Mouse (Mus musculus) adrenal gland, adult 2 months (tissue): Measurements from ENCODE around the gene A630089N07Rik. TPM values are rescaled to one million over a fixed set of nuclear protein-coding genes. Genes with fewer than 3 reads are reported as not detected.

ENCODE experiments used
- DNase-seq: peaks from one replicate; pipeline ENCODE4 v3.0.0; 2021
- polyA plus RNA-seq: library from polyadenylated mRNA; depleted of rRNA; stranded (reverse); fragments of >200 nt; gene quantifications from 2 replicates; pipeline ENCODE4 v1.2.3, GENCODE M21; 2012; rRNA removed
- total RNA-seq, 2 experiments: library from RNA; stranded (reverse); gene quantifications; 2 replicates each; pipeline ENCODE4 v1.2.3; 2021

The A630089N07Rik gene
- total and polyA plus RNA-seq, 3 experiments: 5.3 to 6.2 TPM; not detected in 1

DNA sequence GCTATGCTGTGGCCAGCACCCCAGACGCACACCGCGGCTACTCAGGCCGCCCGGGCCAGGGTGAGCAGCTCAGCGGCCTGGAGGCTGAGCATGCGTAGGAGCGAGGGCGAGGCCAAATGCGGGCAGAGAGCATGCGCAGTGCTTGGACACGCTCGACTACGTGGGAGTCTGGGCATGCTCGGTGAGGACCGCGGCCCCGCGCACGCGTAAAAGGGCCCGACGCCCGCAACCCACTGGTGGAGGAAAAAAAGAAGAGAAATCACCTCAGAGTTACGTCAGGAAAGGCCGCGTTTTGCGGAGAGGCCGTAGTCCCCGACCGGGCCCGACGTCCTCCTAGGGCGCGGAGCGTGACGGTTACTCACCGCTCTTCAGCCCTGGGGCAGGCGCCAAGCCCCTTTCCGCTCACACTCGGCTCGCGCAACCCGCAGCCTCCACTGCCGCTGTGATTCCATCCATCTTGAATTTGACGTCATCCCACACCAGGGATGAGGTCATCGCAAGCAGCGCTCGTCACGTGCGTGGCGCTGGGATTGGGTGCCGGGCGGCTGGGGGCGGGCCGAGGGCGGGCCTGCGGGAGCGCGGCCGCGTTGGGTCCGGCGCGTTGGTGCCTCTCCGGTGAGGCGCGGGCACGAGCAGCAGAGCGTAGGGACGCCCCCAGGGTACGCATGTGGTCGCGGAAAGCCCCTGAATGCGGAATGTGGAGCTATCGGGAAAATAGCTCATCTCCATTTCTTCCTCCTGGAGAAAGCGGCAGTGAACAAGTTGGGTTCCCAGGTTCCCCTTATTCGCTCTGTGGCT is 119.9 kb downstream of the A630089N07Rik start, which contains the start of the genes C2cd2 and Zbtb21:
Gene C2cd2, minus strand, starts transcription at position 448 of the 798 bp plus-strand sequence.
Gene Zbtb21, minus strand, starts transcription at position 472 of the 798 bp plus-strand sequence.
- DNase-seq: peak; percentile 98

DNA sequence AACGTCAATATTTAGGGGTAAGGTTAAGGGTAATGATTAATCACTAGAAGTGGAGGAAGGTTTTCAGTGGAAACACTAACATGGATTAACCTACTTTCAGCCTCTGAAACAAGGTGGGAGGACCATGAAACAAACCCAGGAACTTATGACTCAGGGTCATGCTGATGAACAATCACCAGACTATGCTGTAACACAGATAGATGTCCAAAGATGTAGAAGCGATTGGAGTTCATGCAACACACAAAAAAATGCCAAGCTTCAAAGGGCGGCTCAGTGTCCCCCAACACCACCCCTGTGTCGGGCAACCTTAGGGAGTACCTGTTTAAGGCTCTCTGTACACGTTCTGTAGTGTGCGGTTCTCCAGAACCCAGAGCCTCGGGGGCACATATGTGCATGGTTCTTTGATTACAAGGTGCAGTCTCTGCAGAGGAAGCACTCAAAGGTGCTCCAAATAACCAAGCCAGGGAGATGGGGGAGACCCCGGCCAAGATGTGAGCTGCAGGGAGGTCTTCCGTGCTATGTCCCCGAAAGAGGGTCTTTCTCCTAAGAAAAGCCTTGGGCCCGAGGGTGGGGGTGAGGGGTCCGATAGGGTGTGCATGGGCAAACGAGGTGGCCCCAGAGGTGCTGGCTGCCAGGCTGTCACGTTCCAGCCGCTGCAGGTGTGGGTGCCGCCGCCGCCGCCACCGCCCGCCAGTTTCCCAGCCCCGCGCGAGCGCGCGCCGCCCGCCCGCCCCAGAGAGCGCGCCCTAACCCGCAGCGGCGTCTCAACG is 120.7 kb downstream of the A630089N07Rik start:
- DNase-seq: peak; percentile 53

DNA sequence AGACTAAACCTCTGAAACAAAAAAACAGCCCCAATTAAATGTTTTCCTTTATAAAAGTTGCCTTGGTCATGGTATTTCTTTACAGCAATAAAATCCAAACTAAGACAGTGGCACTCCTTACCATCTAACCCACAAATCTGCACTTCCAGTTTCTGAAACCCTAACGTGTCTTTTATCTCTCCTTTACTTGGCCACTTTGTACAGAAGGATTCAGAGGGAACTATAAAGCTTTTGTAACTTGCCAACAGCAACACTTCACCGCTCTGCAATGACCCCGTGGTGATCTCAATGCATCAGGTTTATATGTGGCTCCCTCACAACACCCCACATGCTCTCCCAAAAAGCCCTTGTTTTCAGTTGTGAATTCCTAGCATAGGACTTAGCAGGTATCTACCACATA is 121.9 kb downstream of the A630089N07Rik start:
- DNase-seq: no peak

DNA sequence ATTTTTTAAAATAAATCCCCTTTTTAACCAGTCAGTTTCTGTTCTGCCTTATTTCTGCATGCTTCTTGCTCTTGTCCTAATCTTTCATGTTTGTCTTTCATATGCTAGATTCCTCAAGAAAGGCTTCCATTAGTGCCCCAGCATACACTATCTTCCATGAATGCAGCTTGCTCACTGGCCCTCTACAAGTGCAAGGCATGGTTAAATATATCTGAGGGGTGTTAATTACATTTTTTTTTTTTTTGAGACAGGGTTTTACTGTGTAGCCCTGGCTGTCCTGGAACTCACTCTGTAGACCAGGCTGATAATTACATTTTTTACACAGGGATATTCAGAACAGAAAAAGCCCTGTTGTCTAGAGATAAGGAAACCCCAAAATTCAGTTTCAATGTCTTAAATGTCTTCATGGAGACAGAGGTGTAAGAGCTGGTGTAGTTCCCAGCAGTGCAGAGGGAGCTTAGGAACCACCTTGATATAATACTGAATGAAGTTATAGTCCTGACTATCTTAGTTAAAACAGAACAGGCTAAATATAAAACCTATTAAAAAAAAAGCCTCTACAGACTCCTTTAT is 123.8 kb downstream of the A630089N07Rik start:
- no peak for DNase-seq

DNA sequence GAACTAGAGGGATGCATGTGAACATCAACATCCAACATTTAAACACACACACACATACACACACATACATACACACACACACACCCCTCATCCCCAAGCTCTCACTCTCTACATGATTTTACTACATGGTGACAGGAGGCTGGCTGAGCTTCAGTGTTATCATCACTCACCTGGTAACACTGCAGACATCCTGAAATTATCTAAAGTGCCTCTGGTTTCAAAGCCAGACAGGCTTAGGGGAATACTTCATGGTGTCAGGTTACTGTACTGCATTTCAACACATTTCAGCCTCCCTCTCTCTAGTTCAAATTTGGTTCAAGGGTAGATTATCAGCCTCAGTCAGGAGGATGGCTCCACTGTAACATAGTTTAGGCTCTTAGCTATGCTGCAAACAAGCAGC is 124.6 kb downstream of the A630089N07Rik start:
- no peak for DNase-seq

DNA sequence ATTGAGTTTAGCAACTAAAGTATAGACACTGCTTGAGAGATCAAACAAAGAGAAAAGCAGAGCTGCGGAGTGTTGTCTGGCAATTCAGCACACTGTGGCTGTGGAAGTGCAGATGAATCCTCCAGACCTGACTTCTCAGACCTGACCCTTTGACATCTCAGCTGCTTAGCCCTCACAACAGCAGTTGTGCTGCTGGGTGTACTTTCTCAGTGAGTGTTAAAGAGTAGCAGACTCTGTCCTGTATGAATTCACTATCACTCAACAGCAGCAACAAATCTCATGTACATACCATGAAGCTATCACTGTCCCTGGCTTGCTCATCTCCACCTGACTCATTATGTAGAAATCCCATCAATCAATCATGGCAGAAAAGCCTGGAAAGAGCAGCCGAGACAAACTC is 126.2 kb downstream of the A630089N07Rik start:
- DNase-seq: no peak

DNA sequence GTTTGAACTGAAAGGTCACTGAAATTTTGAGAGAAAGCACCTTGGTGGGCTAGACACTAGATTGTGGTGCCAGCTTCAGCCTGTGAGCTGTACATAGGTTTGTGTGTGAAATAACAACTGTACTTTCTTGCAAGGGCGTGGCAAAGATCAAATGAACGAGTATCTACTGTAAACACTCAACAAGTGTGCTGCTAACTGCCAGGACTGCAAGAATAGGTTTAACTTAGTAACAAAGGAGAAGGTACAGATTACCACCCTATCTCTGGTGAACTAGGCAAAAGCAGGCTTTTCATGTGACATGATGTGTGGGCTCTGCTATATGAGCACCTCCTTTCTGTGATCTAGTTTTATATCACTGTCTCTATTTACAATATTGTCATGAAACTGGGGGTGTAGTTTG is 128.9 kb downstream of the A630089N07Rik start:
- DNase-seq: no peak

DNA sequence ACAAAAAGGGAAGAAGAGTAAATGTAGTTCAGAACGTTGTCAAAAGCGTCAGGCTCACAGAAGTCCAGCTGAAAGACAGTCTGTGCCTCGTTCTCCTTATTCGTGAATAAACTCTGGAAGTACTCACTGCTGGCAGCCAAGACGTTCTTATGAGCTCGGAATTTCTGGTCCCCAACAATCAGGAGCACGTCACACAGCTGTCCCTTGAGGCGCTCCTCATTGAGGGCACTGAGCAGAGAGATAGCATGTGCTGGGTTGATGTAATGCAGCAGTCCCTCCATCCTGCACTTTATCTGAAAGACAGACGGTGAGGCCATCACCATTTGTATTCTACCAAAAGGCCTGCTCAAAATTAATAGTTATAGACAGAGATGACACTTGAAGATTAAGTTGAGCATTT is 129.4 kb downstream of the A630089N07Rik start:
- DNase-seq: no peak

DNA sequence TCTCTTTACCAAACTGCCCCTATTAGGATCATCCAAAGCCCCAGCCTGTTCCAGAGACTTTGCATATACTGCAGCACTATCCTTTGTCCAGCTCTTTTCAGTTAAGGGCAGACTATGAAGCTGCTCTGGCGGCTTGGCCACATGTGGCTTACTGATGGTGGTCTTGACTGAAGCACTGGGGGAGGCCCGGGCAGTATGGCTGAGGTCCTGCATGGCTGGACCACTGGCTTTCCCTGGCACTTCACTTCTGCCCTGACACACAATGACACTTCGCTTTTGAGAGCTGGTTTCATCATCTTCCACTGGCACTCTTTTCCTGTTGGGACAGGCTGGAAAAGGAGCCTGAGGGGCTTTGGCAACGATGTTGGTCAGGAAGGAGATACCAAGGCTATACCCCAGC is 129.9 kb downstream of the A630089N07Rik start:
- no peak for DNase-seq

Other genes with a start within 250 kb of the A630089N07Rik start
- gene Prdm15, start 230.6 kb downstream of the A630089N07Rik start, total RNA-seq: 10 to 100 TPM in 1 of 2 experiments, 1 to 10 TPM in 1; 8.4 to 11.3 TPM
- gene Prdm15, start 230.6 kb downstream of the A630089N07Rik start, polyA plus RNA-seq: 6.6 and 7.1 TPM in 2 replicates
- gene C2cd2, start 119.9 kb downstream of the A630089N07Rik start, total RNA-seq: 10 to 100 TPM; 17.9 to 29.6 TPM
- gene C2cd2, start 119.9 kb downstream of the A630089N07Rik start, polyA plus RNA-seq: 68.3 and 73.3 TPM in 2 replicates
- gene Zbtb21, start 119.8 kb downstream of the A630089N07Rik start, total RNA-seq: 10 to 100 TPM; 24.2 to 50.0 TPM
- 16.1 and 16.7 TPM in 2 replicates for gene Zbtb21, start 119.8 kb downstream of the A630089N07Rik start, polyA plus RNA-seq
- gene B230307C23Rik, start 85.1 kb downstream of the A630089N07Rik start, total RNA-seq: 10 to 100 TPM; 30.2 to 35.7 TPM
- gene B230307C23Rik, start 85.1 kb downstream of the A630089N07Rik start, polyA plus RNA-seq: 4.9 and 7.9 TPM in 2 replicates